In genomic region chr5:120566101-120566500, GRCm38 (mm10) we compare ENCODE assay signal across 9 mouse cellular contexts. TPM values are rescaled to one million over a fixed set of nuclear protein-coding genes. Genes with fewer than 3 reads are reported as not detected.
DNase-seq lines count a peak whose midpoint lies in the region; ATAC-seq lines count a peak whose summit lies in the region.
"Had no signal": no experiment of that assay in that cellular context is flagged by ENCODE, and none has a peak within 500 bp of the region (broad histone marks: within the 10 kb centered on the region; RNA-seq: fewer than 3 reads in every experiment).

No protein-coding gene starts in this region.

- no peaks in the 10 kb centered on the region for H3K9me3 ChIP-seq in forebrain, embryonic 12.5 days
- H3K9me3 ChIP-seq in intestine, embryonic 14.5 days (ENCODE audit: control insufficient read depth, low read length): no peaks in the 10 kb centered on the region
- no peaks in the 10 kb centered on the region for H3K9me3 ChIP-seq in liver, embryonic 16.5 days (replicated peaks; ENCODE audit: control insufficient read depth, low read length)

- peak; percentile 76 for ATAC-seq in forebrain, embryonic 12.5 days (ENCODE audit: low FRiP score)
- no peak for ATAC-seq in intestine, embryonic 14.5 days (replicated peaks; ENCODE audit: low FRiP score, low TSS enrichment, low read depth)
- no peak for ATAC-seq in liver, embryonic 16.5 days (ENCODE audit: low read depth)

- H3K27ac ChIP-seq in forebrain, embryonic 12.5 days: peak overlapping the region; percentile 92
- H3K27ac ChIP-seq in intestine, embryonic 14.5 days (ENCODE audit: low read depth): peak overlapping the region; percentile 62; the same call in 1 of the 2 replicates
- H3K27ac ChIP-seq in liver, embryonic 16.5 days (ENCODE audit: low read length): peak overlapping the region; percentile 26
- H3K27ac ChIP-seq: liver, embryonic 14.5 days had no signal

- peak overlapping the region; percentile 44; the same call in 1 of the 2 replicates for H3K9ac ChIP-seq in forebrain, embryonic 12.5 days
- peak overlapping the region; percentile 22; the same call in 1 of the 2 replicates for H3K9ac ChIP-seq in intestine, embryonic 14.5 days (ENCODE audit: low read length)
- no peak overlapping the region for H3K9ac ChIP-seq in liver, embryonic 16.5 days (ENCODE audit: low read depth, low read length)
- H3K9ac ChIP-seq: liver, embryonic 14.5 days had no signal

- H3K4me1 ChIP-seq in forebrain, embryonic 12.5 days: peaks cover 72% of the 10 kb centered on the region
- H3K4me1 ChIP-seq in intestine, embryonic 14.5 days (replicated peaks; ENCODE audit: control insufficient read depth, insufficient read depth, low read length): peaks cover 83% of the 10 kb centered on the region
- H3K4me1 ChIP-seq in liver, embryonic 16.5 days (ENCODE audit: control insufficient read depth, low read depth, low read length): peaks cover 45% of the 10 kb centered on the region

- no peaks in the 10 kb centered on the region; the same call in 1 of the 2 replicates for H3K27me3 ChIP-seq in forebrain, embryonic 12.5 days
- H3K27me3 ChIP-seq in intestine, embryonic 14.5 days (replicated peaks; ENCODE audit: control insufficient read depth, insufficient read depth, low read length): no peaks in the 10 kb centered on the region
- no peaks in the 10 kb centered on the region for H3K27me3 ChIP-seq in liver, embryonic 16.5 days (ENCODE audit: control insufficient read depth, insufficient read depth, low read depth, low read length)

- peak; percentile 97 for DNase-seq in heart, adult 11 months
- DNase-seq in heart, postnatal 25 days (ENCODE audit: low spot score): no peak
- DNase-seq in brain, adult 2 months (ENCODE audit: low read depth, low spot score): peak; percentile 97
- DNase-seq in intestine, embryonic 14.5 days (ENCODE audit: low spot score): no peak
- no peak for DNase-seq in urinary bladder, postnatal 36 days (ENCODE audit: low spot score in 2 of 2)
- DNase-seq in urinary bladder, postnatal 14 days (ENCODE audit: low spot score): no peak

- 27% methylated on average over 5 of the region's 5 CpGs for WGBS in forebrain, embryonic 12.5 days
- WGBS in intestine, embryonic 14.5 days: 65% methylated on average over 5 of the region's 5 CpGs
- WGBS in liver, embryonic 16.5 days (ENCODE audit: insufficient replicate concordance): 79% methylated on average over 5 of the region's 5 CpGs

- H3K4me3 ChIP-seq in forebrain, embryonic 12.5 days (replicated peaks): no peak overlapping the region
- no peak overlapping the region for H3K4me3 ChIP-seq in intestine, embryonic 14.5 days (ENCODE audit: low read depth, low read length)
- no peak overlapping the region for H3K4me3 ChIP-seq in liver, embryonic 16.5 days (ENCODE audit: low read depth, low read length)

- H3K36me3 ChIP-seq in forebrain, embryonic 12.5 days (replicated peaks): no peaks in the 10 kb centered on the region
- no peaks in the 10 kb centered on the region for H3K36me3 ChIP-seq in intestine, embryonic 14.5 days (ENCODE audit: control insufficient read depth, insufficient read depth, low read length)
- H3K36me3 ChIP-seq in liver, embryonic 16.5 days (ENCODE audit: control insufficient read depth, insufficient read depth): no peaks in the 10 kb centered on the region

- intact Hi-C loops in heart, postnatal 25 days (cut with DNase I): no loop called here

- H3K4me2 ChIP-seq in forebrain, embryonic 12.5 days: peak overlapping the region; percentile 25
- no peak overlapping the region for H3K4me2 ChIP-seq in intestine, embryonic 14.5 days (ENCODE audit: low read length)
- no peak overlapping the region for H3K4me2 ChIP-seq in liver, embryonic 16.5 days (ENCODE audit: low read depth, low read length)

RNA-seq across cellular contexts. Expression of gene Tpcn1, which starts 22.4 kb away (rescaled TPM):
- 10 to 100 TPM; 36.0 to 37.9 TPM for total RNA-seq in heart, postnatal 25 days (2021)
- 11.8 and 15.1 TPM in 2 replicates for polyA plus RNA-seq in forebrain, embryonic 12.5 days (2016; fragmentation: Nextera tagmentation; extraction: Ambion mirVana)
- polyA plus RNA-seq in intestine, embryonic 14.5 days (2014; fragmentation: Nextera tagmentation; extraction: Ambion mirVana): 22.7 and 23.6 TPM in 2 replicates
- 21.5 and 24.2 TPM in 2 replicates for polyA plus RNA-seq in liver, embryonic 16.5 days (2015; fragmentation: Nextera tagmentation; extraction: Ambion mirVana)

RNA-seq across cellular contexts. Expression of gene Iqcd, which starts 22.7 kb away (rescaled TPM):
- not detected for total RNA-seq in heart, postnatal 25 days (2021)
- 1.3 and 1.4 TPM in 2 replicates for polyA plus RNA-seq in forebrain, embryonic 12.5 days (2016; fragmentation: Nextera tagmentation; extraction: Ambion mirVana)
- polyA plus RNA-seq in intestine, embryonic 14.5 days (2014; fragmentation: Nextera tagmentation; extraction: Ambion mirVana): 0.24 and 0.48 TPM in 2 replicates
- polyA plus RNA-seq in liver, embryonic 16.5 days (2015; fragmentation: Nextera tagmentation; extraction: Ambion mirVana): 1.2 TPM in 2 replicates

RNA-seq across cellular contexts. Expression of gene Rita1, which starts 46.3 kb away (rescaled TPM):
- 10 to 100 TPM; 15.4 to 18.7 TPM for total RNA-seq in heart, postnatal 25 days (2021)
- 13.6 and 16.6 TPM in 2 replicates for polyA plus RNA-seq in forebrain, embryonic 12.5 days (2016; fragmentation: Nextera tagmentation; extraction: Ambion mirVana)
- polyA plus RNA-seq in intestine, embryonic 14.5 days (2014; fragmentation: Nextera tagmentation; extraction: Ambion mirVana): 8.1 and 9.4 TPM in 2 replicates
- 3.6 and 3.7 TPM in 2 replicates for polyA plus RNA-seq in liver, embryonic 16.5 days (2015; fragmentation: Nextera tagmentation; extraction: Ambion mirVana)

RNA-seq across cellular contexts. Expression of gene Ddx54, which starts 46.4 kb away (rescaled TPM):
- 10 to 100 TPM; 20.1 to 21.4 TPM for total RNA-seq in heart, postnatal 25 days (2021)
- 50.7 and 52.6 TPM in 2 replicates for polyA plus RNA-seq in forebrain, embryonic 12.5 days (2016; fragmentation: Nextera tagmentation; extraction: Ambion mirVana)
- polyA plus RNA-seq in intestine, embryonic 14.5 days (2014; fragmentation: Nextera tagmentation; extraction: Ambion mirVana): 39.3 and 41.0 TPM in 2 replicates
- 14.7 and 16.1 TPM in 2 replicates for polyA plus RNA-seq in liver, embryonic 16.5 days (2015; fragmentation: Nextera tagmentation; extraction: Ambion mirVana)

RNA-seq across cellular contexts. Expression of gene Slc8b1, which starts 55.1 kb away (rescaled TPM):
- total RNA-seq in heart, postnatal 25 days (2021): 10 to 100 TPM in 1 of 2 experiments, 1 to 10 TPM in 1; 9.3 to 12.6 TPM
- polyA plus RNA-seq in forebrain, embryonic 12.5 days (2016; fragmentation: Nextera tagmentation; extraction: Ambion mirVana): 2.3 and 2.8 TPM in 2 replicates
- 3.3 and 3.8 TPM in 2 replicates for polyA plus RNA-seq in intestine, embryonic 14.5 days (2014; fragmentation: Nextera tagmentation; extraction: Ambion mirVana)
- polyA plus RNA-seq in liver, embryonic 16.5 days (2015; fragmentation: Nextera tagmentation; extraction: Ambion mirVana): 9.2 TPM in 2 replicates

Comparison
In these comparisons a context has a peak if more than half of its experiments do, and no peak if none do; other contexts are left out.
1. DNase-seq: peak in heart, adult 11 months (single experiment) and brain, adult 2 months (single experiment); none in heart, postnatal 25 days (single experiment), intestine, embryonic 14.5 days (single experiment), urinary bladder, postnatal 36 days (0 of 2) and urinary bladder, postnatal 14 days (single experiment).
2. H3K27ac ChIP-seq: peak in every context shown above with its lines; median percentile 92 in forebrain, embryonic 12.5 days; 62 in intestine, embryonic 14.5 days; 26 in liver, embryonic 16.5 days.